Mouse (Mus musculus) cerebellum, postnatal 14 days (tissue): ENCODE results near the gene Ttc8.

Experiments
- DNase-seq, 2 experiments: peaks; one replicate each; pipeline ENCODE4 v3.0.0; 2021; ENCODE audit warnings: mixed read lengths in 2 of 2

The Ttc8 gene

GRCm38 (mm10) chr12:98974157-98974804 lies 53.9 kb downstream of the Ttc8 start:
- no peak for DNase-seq

- DNase-seq = no peak
Observed at GRCm38 (mm10) chr12:98981081-98981480, 60.7 kb downstream of the Ttc8 start.

- DNase-seq = no peak
Observed at GRCm38 (mm10) chr12:98984785-98985184, 64.4 kb downstream of the Ttc8 start.

GRCm38 (mm10) chr12:98991076-98991829 lies 70.9 kb downstream of the Ttc8 start:
- no peak for DNase-seq

GRCm38 (mm10) chr12:98991830-98992216 lies 71.4 kb downstream of the Ttc8 start:
- DNase-seq = peak in 1 of 2 experiments; percentile 44

GRCm38 (mm10) chr12:98993736-98994135 lies 73.4 kb downstream of the Ttc8 start:
- DNase-seq = no peak

- no peak for DNase-seq
Observed at GRCm38 (mm10) chr12:98994366-98994765, 74.0 kb downstream of the Ttc8 start.

GRCm38 (mm10) chr12:98995881-98996280 lies 75.5 kb downstream of the Ttc8 start:
- peak; percentile 49 to 54 for DNase-seq

- no peak for DNase-seq
Observed at GRCm38 (mm10) chr12:98996581-98996988, 76.2 kb downstream of the Ttc8 start.

GRCm38 (mm10) chr12:98997046-98997445 lies 76.7 kb downstream of the Ttc8 start:
- DNase-seq = no peak

GRCm38 (mm10) chr12:98998662-98999428 lies 78.5 kb downstream of the Ttc8 start:
- no peak for DNase-seq

GRCm38 (mm10) chr12:99000310-99000709 lies 79.9 kb downstream of the Ttc8 start:
- no peak for DNase-seq

GRCm38 (mm10) chr12:99003046-99003445 lies 82.7 kb downstream of the Ttc8 start:
- no peak for DNase-seq

GRCm38 (mm10) chr12:99004752-99005151 lies 84.4 kb downstream of the Ttc8 start:
- DNase-seq = no peak

GRCm38 (mm10) chr12:99008786-99009185 lies 88.4 kb downstream of the Ttc8 start:
- DNase-seq = no peak

- DNase-seq = no peak
Observed at GRCm38 (mm10) chr12:99009430-99009829, 89.1 kb downstream of the Ttc8 start.

- DNase-seq = no peak
Observed at GRCm38 (mm10) chr12:99010044-99010443, 89.7 kb downstream of the Ttc8 start.

GRCm38 (mm10) chr12:99011161-99011861 lies 90.9 kb downstream of the Ttc8 start:
- DNase-seq = peak; percentile 57 to 64

- no peak for DNase-seq
Observed at GRCm38 (mm10) chr12:99015870-99016269, 95.5 kb downstream of the Ttc8 start.

- no peak for DNase-seq
Observed at GRCm38 (mm10) chr12:99024430-99024960, 104.1 kb downstream of the Ttc8 start.

GRCm38 (mm10) chr12:99026291-99026690 lies 105.9 kb downstream of the Ttc8 start:
- DNase-seq = peak; percentile 86 to 92

GRCm38 (mm10) chr12:99028665-99029064 lies 108.3 kb downstream of the Ttc8 start:
- DNase-seq = no peak

GRCm38 (mm10) chr12:99030022-99030421 lies 109.6 kb downstream of the Ttc8 start:
- DNase-seq = no peak
